Mouse (Mus musculus): ENCODE results near the gene Cpt1a. TPM values are rescaled to one million over a fixed set of nuclear protein-coding genes. Genes with fewer than 3 reads are reported as not detected.

Cpt1a gene
- total RNA-seq, 2 experiments from 2014 or later = 52.0 to 67.5 TPM

GRCm38 (mm10) chr19:3363510-3363909 lies 41.4 kb downstream of the Cpt1a start:
- DNase-seq (ENCODE audit: low spot score in 2 of 2) = no peak

DNA sequence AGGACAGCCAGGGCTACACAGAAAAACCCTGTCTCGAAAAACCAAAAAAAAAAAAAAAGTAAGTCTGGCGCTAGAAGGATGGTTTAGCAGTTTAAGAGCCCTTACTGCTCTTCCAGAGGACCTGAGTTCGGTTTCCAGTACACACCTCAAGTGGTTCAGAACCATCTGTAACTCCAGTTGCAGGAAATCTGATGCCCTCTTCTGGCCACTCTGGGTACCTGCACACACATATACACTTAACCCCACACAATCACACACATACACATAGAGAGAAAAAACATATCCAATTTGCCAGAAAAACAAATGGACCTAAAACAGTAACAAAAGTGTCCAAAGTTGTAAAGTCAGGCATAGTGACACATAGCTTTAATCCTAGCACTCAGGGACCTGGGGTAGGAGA lies 43.0 kb downstream of the Cpt1a start:
- no peak for DNase-seq (ENCODE audit: low spot score in 2 of 2)

DNA sequence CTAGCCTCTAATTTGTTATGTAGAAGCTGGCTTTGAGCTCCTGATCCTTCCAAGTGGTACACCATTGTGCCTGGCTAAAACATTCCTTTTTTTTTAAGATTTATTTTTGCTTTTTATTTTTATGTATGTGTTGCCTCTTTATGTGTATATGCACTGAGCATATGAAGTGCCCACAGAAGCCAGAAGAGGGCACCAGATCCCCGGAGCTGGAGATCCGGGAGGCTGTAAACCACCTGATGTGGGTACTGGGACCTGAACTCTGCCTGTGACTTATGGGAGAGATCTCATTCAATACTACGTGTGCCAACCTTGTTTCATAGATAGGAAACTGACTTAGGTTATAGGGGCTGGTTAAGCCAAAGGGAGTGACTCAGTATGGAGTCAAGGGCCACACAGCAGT lies 46.1 kb downstream of the Cpt1a start:
- no peak for DNase-seq (ENCODE audit: low spot score in 2 of 2)

DNA sequence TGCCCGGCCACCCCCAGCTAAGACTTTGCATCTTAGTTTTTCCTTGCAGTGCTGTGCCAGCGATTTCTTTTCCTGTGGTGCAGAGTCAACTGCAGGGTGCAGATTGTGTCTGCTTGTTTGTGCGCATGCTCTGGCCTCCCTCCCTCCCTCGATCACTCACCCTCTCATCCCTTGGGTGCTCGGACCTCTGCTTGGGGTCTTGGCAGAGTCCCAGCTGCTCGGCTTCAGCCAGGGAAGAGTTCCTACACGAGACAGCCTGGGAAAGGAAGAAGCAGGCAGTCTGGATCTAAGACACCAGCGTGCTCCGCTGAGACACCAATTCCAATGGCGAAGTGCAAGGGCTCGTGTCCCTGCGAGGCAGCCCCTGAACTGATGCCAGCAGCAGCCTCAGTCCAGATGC lies 51.2 kb downstream of the Cpt1a start:
- peak in 1 of 2 experiments; percentile 30 for DNase-seq (ENCODE audit: low spot score in 2 of 2)

GRCm38 (mm10) chr19:3374028-3374427 lies 51.9 kb downstream of the Cpt1a start:
- no peak for DNase-seq (ENCODE audit: low spot score in 2 of 2)

DNA sequence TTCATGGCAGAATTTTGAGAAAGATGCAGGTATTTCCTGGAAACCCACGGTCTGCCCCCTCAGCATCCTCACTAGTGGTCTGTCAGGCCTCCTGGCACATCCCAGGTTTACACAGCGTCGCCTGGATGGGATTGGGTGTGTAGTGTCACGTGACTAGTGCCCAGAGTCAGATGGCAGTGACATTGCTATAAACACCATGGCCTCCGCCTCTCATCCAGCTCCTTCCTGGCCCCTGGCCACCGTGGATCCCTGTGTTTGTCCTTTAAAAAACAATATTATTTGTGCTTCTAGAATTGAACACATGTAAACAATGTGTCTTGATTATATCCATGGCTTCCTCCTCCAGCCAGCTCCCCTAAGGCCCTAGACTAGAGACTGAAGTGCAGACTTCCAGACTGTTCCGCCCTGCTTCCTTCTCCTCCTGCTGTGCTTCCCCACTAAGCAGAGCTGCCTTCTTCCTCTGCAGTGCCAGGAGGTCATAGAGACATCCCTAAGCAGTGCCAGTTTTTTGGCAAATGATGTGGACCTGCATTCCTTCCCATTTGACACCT lies 53.9 kb downstream of the Cpt1a start:
- no peak for DNase-seq (ENCODE audit: low spot score in 2 of 2)

- no peak for DNase-seq (ENCODE audit: low spot score in 2 of 2)
Observed at GRCm38 (mm10) chr19:3376966-3377715, 55.0 kb downstream of the Cpt1a start.

DNA sequence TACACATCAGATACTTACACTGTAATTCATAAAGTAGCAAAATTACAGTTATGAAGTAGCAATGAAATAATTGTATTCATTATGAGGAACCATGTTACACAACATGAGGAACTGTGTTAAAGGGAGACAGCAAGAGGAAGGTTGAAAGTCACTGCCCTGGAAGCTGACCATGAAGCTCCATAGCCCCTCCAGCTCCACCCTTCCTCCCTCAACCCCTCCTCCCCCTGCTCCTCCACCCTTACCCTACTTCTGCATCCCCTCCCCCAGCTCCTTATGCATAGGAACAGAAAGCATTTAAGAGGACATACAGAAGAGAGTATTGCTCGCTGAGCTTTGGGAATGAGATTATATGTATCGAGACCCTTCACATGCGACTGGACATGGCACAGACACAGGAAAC lies 56.5 kb downstream of the Cpt1a start:
- DNase-seq (ENCODE audit: low spot score in 2 of 2) = no peak

DNA sequence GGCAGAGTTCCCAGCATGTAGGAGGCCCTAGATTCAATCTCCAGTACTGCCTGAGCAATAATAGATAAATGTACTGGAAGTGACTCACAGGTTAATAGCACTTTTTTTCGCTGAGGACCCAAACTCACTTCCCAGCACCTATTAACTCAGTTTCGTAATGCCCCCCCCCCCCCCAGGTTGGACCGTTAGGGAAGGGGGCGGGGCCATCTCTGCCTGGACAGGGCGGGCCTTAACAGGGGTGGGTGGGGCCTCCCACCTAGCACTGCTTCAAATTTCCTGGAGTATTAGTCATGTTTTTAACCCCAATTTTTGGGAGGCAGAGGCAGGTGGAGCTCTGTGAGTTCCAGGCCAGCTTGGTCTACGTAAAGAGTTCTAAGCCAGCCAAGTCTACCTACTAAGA lies 65.9 kb downstream of the Cpt1a start:
- DNase-seq (ENCODE audit: low spot score in 2 of 2) = no peak

- DNase-seq (ENCODE audit: low spot score in 2 of 2) = peak; percentile 85 to 92
Observed at GRCm38 (mm10) chr19:3388629-3389057, 66.5 kb downstream of the Cpt1a start, which contains the start of gene Tesmin. Tesmin (plus strand) TSS chr19:3388857.

GRCm38 (mm10) chr19:3389089-3389488 lies 67.0 kb downstream of the Cpt1a start:
- peak; percentile 84 to 92 for DNase-seq (ENCODE audit: low spot score in 2 of 2)

DNA sequence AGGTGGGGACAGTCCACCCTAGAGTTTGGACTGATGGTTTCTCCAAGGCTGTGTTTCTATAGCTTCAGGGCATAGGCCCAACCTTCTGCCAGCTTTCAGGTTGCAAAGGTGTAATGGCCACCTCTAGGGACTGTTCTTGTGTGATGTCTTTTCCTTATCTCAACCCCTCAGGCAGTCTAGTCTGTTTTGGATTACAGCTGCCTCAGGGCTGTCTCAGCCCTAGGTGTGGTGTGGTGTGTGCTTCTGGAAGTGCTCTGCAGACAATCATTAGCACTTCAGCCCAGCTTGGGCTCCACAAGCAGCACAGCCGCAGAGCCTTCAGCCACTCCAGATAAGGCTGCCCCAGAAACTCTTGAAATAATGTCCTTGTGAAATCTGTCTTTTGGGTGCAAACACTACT lies 70.2 kb downstream of the Cpt1a start:
- no peak for DNase-seq (ENCODE audit: low spot score in 2 of 2)

- no peak for DNase-seq (ENCODE audit: low spot score in 2 of 2)
Observed at GRCm38 (mm10) chr19:3394216-3394615, 72.1 kb downstream of the Cpt1a start.

GRCm38 (mm10) chr19:3400057-3400456 lies 77.9 kb downstream of the Cpt1a start:
- DNase-seq (ENCODE audit: low spot score in 2 of 2) = no peak

GRCm38 (mm10) chr19:3401504-3401903 lies 79.4 kb downstream of the Cpt1a start:
- no peak for DNase-seq (ENCODE audit: low spot score in 2 of 2)

DNA sequence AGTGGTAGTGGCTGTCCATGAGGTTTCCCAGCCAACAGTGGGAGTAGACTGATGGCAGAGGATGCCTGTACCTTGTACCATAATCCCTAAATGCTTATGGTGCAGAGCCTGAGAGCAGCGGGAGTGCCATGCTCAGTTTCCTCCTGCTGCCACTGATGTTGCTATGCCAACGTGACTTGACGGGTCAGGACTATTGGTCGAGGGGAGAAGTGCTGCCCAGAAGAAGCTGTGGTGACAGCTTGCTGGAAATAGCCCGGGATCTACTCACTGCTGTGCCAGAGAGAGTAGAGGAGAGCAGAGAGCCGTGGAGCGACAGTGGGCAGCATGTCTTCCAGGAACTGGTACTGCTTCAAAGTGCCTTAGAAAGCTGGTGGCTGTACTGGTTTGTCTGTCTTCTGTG lies 79.8 kb downstream of the Cpt1a start:
- DNase-seq (ENCODE audit: low spot score in 2 of 2) = no peak

DNA sequence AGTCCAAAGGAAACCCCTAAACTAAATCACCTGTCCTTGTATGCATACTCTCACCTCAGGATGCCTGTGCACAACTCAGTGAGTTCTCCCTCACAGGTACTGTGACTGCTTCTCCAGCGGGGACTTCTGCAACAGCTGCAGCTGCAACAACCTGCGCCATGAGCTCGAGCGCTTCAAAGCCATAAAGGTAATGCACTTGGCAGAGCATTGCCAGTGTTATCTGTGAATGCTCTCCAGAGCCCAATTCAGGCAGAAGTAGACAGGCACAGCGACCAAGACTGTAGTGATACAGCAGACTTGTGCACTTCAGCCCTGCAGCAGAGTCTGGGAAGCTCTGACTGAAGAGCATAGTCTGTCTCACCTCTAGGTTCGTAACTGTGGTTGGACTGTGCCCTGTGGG lies 80.3 kb downstream of the Cpt1a start:
- DNase-seq (ENCODE audit: low spot score in 2 of 2) = no peak

- no peak for DNase-seq (ENCODE audit: low spot score in 2 of 2)
Observed at GRCm38 (mm10) chr19:3404030-3404429, 81.9 kb downstream of the Cpt1a start.

- no peak for DNase-seq (ENCODE audit: low spot score in 2 of 2)
Observed at GRCm38 (mm10) chr19:3405531-3406281, 83.6 kb downstream of the Cpt1a start.

- peak in 1 of 2 experiments; percentile 20 for DNase-seq (ENCODE audit: low spot score in 2 of 2)
Observed at GRCm38 (mm10) chr19:3414268-3414733, 92.2 kb downstream of the Cpt1a start, which contains the start of gene Gal. Gal (minus strand) TSS chr19:3414544.

- DNase-seq (ENCODE audit: low spot score in 2 of 2) = no peak
Observed at GRCm38 (mm10) chr19:3419251-3419650, 97.1 kb downstream of the Cpt1a start.

GRCm38 (mm10) chr19:3422488-3422887 lies 100.4 kb downstream of the Cpt1a start:
- peak in 1 of 2 experiments; percentile 41 for DNase-seq (ENCODE audit: low spot score in 2 of 2)

Measured in gastrocnemius, postnatal 4 days (tissue).